ENCODE assay signal across 9 mouse cellular contexts in genomic region chr4:140988706-140989290, GRCm38 (mm10). TPM values are rescaled to one million over a fixed set of nuclear protein-coding genes. Genes with fewer than 3 reads are reported as not detected.
DNase-seq lines count a peak whose midpoint lies in the region; ATAC-seq lines count a peak whose summit lies in the region.
"Had no signal": no experiment of that assay in that cellular context is flagged by ENCODE, and none has a peak within 500 bp of the region (broad histone marks: within the 10 kb centered on the region; RNA-seq: fewer than 3 reads in every experiment).

No protein-coding gene starts in this region.

- peak overlapping the region; percentile 21; the same call in 1 of the 2 replicates for H3K9ac ChIP-seq in hindbrain, embryonic 14.5 days
- no peak overlapping the region for H3K9ac ChIP-seq in kidney, embryonic 16.5 days (replicated peaks; ENCODE audit: low read length)
- H3K9ac ChIP-seq: embryonic facial prominence, embryonic 13.5 days; limb, embryonic 15.5 days had no signal

- H3K27ac ChIP-seq in hindbrain, embryonic 14.5 days: no peak overlapping the region
- peak overlapping the region; percentile 98 for H3K27ac ChIP-seq in macrophage
- no peak overlapping the region for H3K27ac ChIP-seq in kidney, embryonic 16.5 days (ENCODE audit: low read length)
- H3K27ac ChIP-seq: embryonic facial prominence, embryonic 13.5 days; limb, embryonic 15.5 days had no signal

- H3K4me2 ChIP-seq in hindbrain, embryonic 14.5 days (replicated peaks): peak overlapping the region; percentile 75
- no peak overlapping the region for H3K4me2 ChIP-seq in kidney, embryonic 16.5 days (replicated peaks; ENCODE audit: low read depth, low read length)

- H3K9me3 ChIP-seq in hindbrain, embryonic 14.5 days (ENCODE audit: control insufficient read depth, low read length): no peaks in the 10 kb centered on the region
- no peaks in the 10 kb centered on the region for H3K9me3 ChIP-seq in kidney, embryonic 16.5 days (ENCODE audit: low read length)
- H3K9me3 ChIP-seq: embryonic facial prominence, embryonic 13.5 days; limb, embryonic 15.5 days had no signal

- peaks cover 28% of the 10 kb centered on the region for H3K4me1 ChIP-seq in hindbrain, embryonic 14.5 days (replicated peaks; ENCODE audit: control insufficient read depth, insufficient read depth, low read length)
- peaks cover 23% of the 10 kb centered on the region for H3K4me1 ChIP-seq in kidney, embryonic 16.5 days (ENCODE audit: insufficient read depth, low read length)

- no peak overlapping the region; the same call in 1 of the 2 replicates for H3K4me3 ChIP-seq in hindbrain, embryonic 14.5 days (replicated peaks; ENCODE audit: low read length)
- H3K4me3 ChIP-seq in macrophage (ENCODE audit: inconsistent target): peak overlapping the region; percentile 94
- H3K4me3 ChIP-seq in kidney, embryonic 16.5 days (ENCODE audit: low read length): no peak overlapping the region
- H3K4me3 ChIP-seq: embryonic facial prominence, embryonic 13.5 days had no signal

- WGBS in hindbrain, embryonic 14.5 days: 66% methylated on average over 7 of the region's 7 CpGs
- WGBS in macrophage (ENCODE audit: missing documents): 0% methylated on average over 7 of the region's 7 CpGs
- WGBS in kidney, embryonic 16.5 days: 41% methylated on average over 7 of the region's 7 CpGs

- peaks cover 22% of the 10 kb centered on the region for H3K36me3 ChIP-seq in hindbrain, embryonic 14.5 days (replicated peaks; ENCODE audit: control insufficient read depth, insufficient read depth)
- peaks cover 43% of the 10 kb centered on the region for H3K36me3 ChIP-seq in macrophage (ENCODE audit: inconsistent target)
- peaks cover 4% of the 10 kb centered on the region; the same call in 1 of the 2 replicates for H3K36me3 ChIP-seq in kidney, embryonic 16.5 days (ENCODE audit: insufficient read depth, low read length)

- H3K27me3 ChIP-seq in hindbrain, embryonic 14.5 days (ENCODE audit: control insufficient read depth, insufficient read depth, low read length): no peaks in the 10 kb centered on the region
- no peaks in the 10 kb centered on the region for H3K27me3 ChIP-seq in kidney, embryonic 16.5 days (ENCODE audit: insufficient read depth, low read length)
- H3K27me3 ChIP-seq: embryonic facial prominence, embryonic 13.5 days; limb, embryonic 15.5 days had no signal

- DNase-seq in spleen, adult 18-20 months: peak; percentile 30 to 33
- no peak for DNase-seq in spleen, adult 12 weeks (ENCODE audit: low spot score)
- DNase-seq in hindbrain, embryonic 14.5 days (ENCODE audit: low spot score): no peak
- DNase-seq in thymus, postnatal 36 days: no peak
- DNase-seq in yolk sac, embryonic 10.5 days (ENCODE audit: low spot score): no peak

- ATAC-seq in hindbrain, embryonic 14.5 days (ENCODE audit: low FRiP score): no peak
- no peak for ATAC-seq in kidney, embryonic 16.5 days (ENCODE audit: low FRiP score, low TSS enrichment)

- peaks cover 67% of the 10 kb centered on the region for H3K79me2 ChIP-seq in macrophage (ENCODE audit: inconsistent target)

RNA-seq across cellular contexts. Expression of gene Atp13a2, which starts 2.1 kb away (rescaled TPM):
- 176 and 178 TPM in 2 replicates for polyA plus RNA-seq in hindbrain, embryonic 14.5 days (2014; fragmentation: Nextera tagmentation; extraction: Ambion mirVana)
- total RNA-seq in macrophage (2018; cell fraction: chromatin; rRNA removed): 1,000 to 10,000 TPM in 2 of 26 experiments, 100 to 1,000 TPM in 22, 10 to 100 TPM in 2; 80.1 to 1,178 (median 596) TPM
- 100 to 1,000 TPM; 198 to 483 (median 309) TPM for total RNA-seq in macrophage (2018; cell fraction: cytosol; rRNA removed)
- 100 to 1,000 TPM in 25 of 26 experiments, 10 to 100 TPM in 1; 81.9 to 812 (median 459) TPM for total RNA-seq in macrophage (2018; cell fraction: nucleus; rRNA removed)
- 156 to 334 TPM (median 219 TPM) in 3 replicates for polyA plus RNA-seq in macrophage (2018)
- 48.9 and 50.7 TPM in 2 replicates for polyA plus RNA-seq in kidney, embryonic 16.5 days (2015; fragmentation: Nextera tagmentation; extraction: Ambion mirVana)

RNA-seq across cellular contexts. Expression of gene Mfap2, which starts 21.4 kb away (rescaled TPM):
- polyA plus RNA-seq in hindbrain, embryonic 14.5 days (2014; fragmentation: Nextera tagmentation; extraction: Ambion mirVana): 164 and 190 TPM in 2 replicates
- total RNA-seq in macrophage (2018; cell fraction: chromatin; rRNA removed): 10 to 100 TPM in 1 of 26 experiments, 1 to 10 TPM in 4, under 1 TPM in 2, not detected in 19; 0.86 to 30.1 (median 1.1) TPM
- total RNA-seq in macrophage (2018; cell fraction: cytosol; rRNA removed): under 1 TPM in 2 of 26 experiments, not detected in 24; 0.18 to 0.47 TPM
- total RNA-seq in macrophage (2018; cell fraction: nucleus; rRNA removed): 1 to 10 TPM in 6 of 26 experiments, under 1 TPM in 5, not detected in 15; 0.50 to 3.5 (median 1.0) TPM
- polyA plus RNA-seq in macrophage (2018): not detected in 3 replicates
- 442 and 470 TPM in 2 replicates for polyA plus RNA-seq in kidney, embryonic 16.5 days (2015; fragmentation: Nextera tagmentation; extraction: Ambion mirVana)

RNA-seq across cellular contexts. Expression of gene Sdhb, which starts 27.8 kb away (rescaled TPM):
- 482 and 502 TPM in 2 replicates for polyA plus RNA-seq in hindbrain, embryonic 14.5 days (2014; fragmentation: Nextera tagmentation; extraction: Ambion mirVana)
- 100 to 1,000 TPM in 4 of 26 experiments, 10 to 100 TPM in 22; 15.8 to 124 (median 61.4) TPM for total RNA-seq in macrophage (2018; cell fraction: chromatin; rRNA removed)
- 100 to 1,000 TPM; 119 to 291 (median 183) TPM for total RNA-seq in macrophage (2018; cell fraction: cytosol; rRNA removed)
- total RNA-seq in macrophage (2018; cell fraction: nucleus; rRNA removed): 100 to 1,000 TPM in 4 of 26 experiments, 10 to 100 TPM in 22; 28.6 to 130 (median 74.8) TPM
- 115 to 183 TPM (median 157 TPM) in 3 replicates for polyA plus RNA-seq in macrophage (2018)
- 520 and 550 TPM in 2 replicates for polyA plus RNA-seq in kidney, embryonic 16.5 days (2015; fragmentation: Nextera tagmentation; extraction: Ambion mirVana)

Comparison
In these comparisons a context has a peak if more than half of its experiments do, and no peak if none do; other contexts are left out.
1. DNase-seq: peak in spleen, adult 18-20 months (2 of 2); none in spleen, adult 12 weeks (single experiment), hindbrain, embryonic 14.5 days (single experiment), thymus, postnatal 36 days (0 of 2) and yolk sac, embryonic 10.5 days (single experiment).
2. RNA of gene Mfap2, which starts 21.4 kb away (polyA plus RNA-seq): 442 to 470 TPM in kidney, embryonic 16.5 days and 164 to 190 TPM in hindbrain, embryonic 14.5 days; not detected in macrophage; every median in the first group is over 100 times any median in the second.